Mouse (Mus musculus): ENCODE measurements around the gene Gpr153. TPM values are rescaled to one million over a fixed set of nuclear protein-coding genes. Genes with fewer than 3 reads are reported as not detected.

Gene Gpr153
- polyA plus RNA-seq, 1 experiment from 2014 or later = 0.59 TPM

- no peak overlapping the region for H3K4me3 ChIP-seq (ENCODE audit: low read depth, low read length)
Measured at GRCm38 (mm10) chr4:152315498-152316213, 41.6 kb downstream of the Gpr153 start.

GRCm38 (mm10) chr4:152317631-152318033, 43.6 kb downstream of the Gpr153 start:
- 67% methylated on average over 6 of the region's 6 CpGs for WGBS (ENCODE audit: insufficient replicate concordance)
- H3K4me3 ChIP-seq (ENCODE audit: low read depth, low read length) = no peak overlapping the region

More at GRCm38 (mm10) chr4:152315498-152316213, 41.6 kb downstream of the Gpr153 start:
- 2% methylated on average over 43 of the region's 43 CpGs for WGBS (ENCODE audit: insufficient replicate concordance)
- Histone ChIP-seq H3K27me3 (ENCODE audit: control insufficient read depth, insufficient read depth, low read depth, low read length) (peaks cover 78% of the 10 kb centered on the region), H3K36me3 (ENCODE audit: control insufficient read depth, insufficient read depth) (no peaks in the 10 kb centered on the region), H3K27ac (ENCODE audit: low read length) (no peak overlapping the region), H3K9ac (ENCODE audit: low read depth, low read length) (no peak overlapping the region), H3K4me1 (ENCODE audit: control insufficient read depth, low read depth, low read length) (peaks cover 7% of the 10 kb centered on the region), H3K4me2 (ENCODE audit: low read depth, low read length) (peak overlapping the region; percentile 24; the same call in 1 of the 2 replicates), H3K9me3 (replicated peaks; ENCODE audit: control insufficient read depth, low read length) (no peaks in the 10 kb centered on the region)
- no peak for ATAC-seq (ENCODE audit: low read depth)

DNA sequence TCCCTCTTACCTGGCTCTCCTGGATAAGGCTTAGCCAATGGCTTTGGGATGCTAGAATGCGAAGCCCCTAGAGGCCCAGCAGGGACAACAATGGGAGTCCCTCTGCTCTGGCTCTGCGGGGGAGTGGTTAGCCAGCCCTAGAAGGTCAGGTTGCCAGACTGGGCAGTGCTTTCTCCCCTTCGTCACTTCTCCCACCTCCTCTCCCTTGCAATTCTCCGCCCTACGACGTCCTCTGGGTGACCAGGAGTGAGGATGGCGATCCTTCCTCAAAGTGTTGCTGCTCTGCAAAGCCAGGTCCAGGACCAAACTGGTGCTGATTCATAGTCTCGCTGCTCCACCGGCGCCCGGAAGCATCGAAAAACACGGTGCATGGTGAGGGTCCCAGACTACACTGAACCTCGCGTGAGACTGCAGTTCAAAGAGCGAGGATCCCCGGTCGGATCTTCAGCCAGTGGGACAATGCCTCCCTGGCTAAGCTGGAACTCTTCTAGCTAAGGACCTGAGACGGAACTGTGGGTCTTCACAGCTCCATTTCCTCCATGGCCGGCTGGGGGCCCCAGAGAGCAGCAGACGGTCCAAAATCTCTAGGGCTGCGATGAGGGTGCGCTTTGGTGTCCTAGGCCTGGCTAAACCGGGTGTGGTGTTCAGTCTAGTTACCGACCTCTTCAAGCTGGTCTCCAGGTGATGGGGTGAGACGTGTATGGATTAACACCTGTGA, 44.6 kb downstream of the Gpr153 start, which contains the start of gene Rnf207:
Gene Rnf207, minus strand, starts transcription at position 477 of the 718 bp plus-strand sequence.
- no peak within 1 kb of the TSS; the same call in 1 of the 2 replicates for H3K4me3 ChIP-seq (ENCODE audit: low read depth, low read length)
- H3K27ac ChIP-seq (ENCODE audit: low read length) = no peak within 1 kb of the TSS
- H3K27me3 ChIP-seq (ENCODE audit: control insufficient read depth, insufficient read depth, low read depth, low read length) = peaks cover 50% of the 10 kb centered on the region
- no peaks in the 10 kb centered on the region for H3K36me3 ChIP-seq (ENCODE audit: control insufficient read depth, insufficient read depth)
- H3K9me3 ChIP-seq (replicated peaks; ENCODE audit: control insufficient read depth, low read length) = no peaks in the 10 kb centered on the region
- H3K4me1 ChIP-seq (ENCODE audit: control insufficient read depth, low read depth, low read length) = peaks cover 4% of the 10 kb centered on the region
- WGBS (ENCODE audit: insufficient replicate concordance) = 5% methylated on average over 26 of the region's 26 CpGs
- H3K4me2 ChIP-seq (ENCODE audit: low read depth, low read length) = peak within 1 kb of the TSS; percentile 47
- ATAC-seq (ENCODE audit: low read depth) = no peak
- H3K9ac ChIP-seq (ENCODE audit: low read depth, low read length) = no peak within 1 kb of the TSS

More at GRCm38 (mm10) chr4:152317631-152318033, 43.6 kb downstream of the Gpr153 start:
- Histone ChIP-seq H3K27me3 (ENCODE audit: control insufficient read depth, insufficient read depth, low read depth, low read length) (peaks cover 61% of the 10 kb centered on the region), H3K4me2 (ENCODE audit: low read depth, low read length) (no peak overlapping the region), H3K9ac (ENCODE audit: low read depth, low read length) (no peak overlapping the region), H3K36me3 (ENCODE audit: control insufficient read depth, insufficient read depth) (no peaks in the 10 kb centered on the region), H3K4me1 (ENCODE audit: control insufficient read depth, low read depth, low read length) (peaks cover 7% of the 10 kb centered on the region), H3K9me3 (replicated peaks; ENCODE audit: control insufficient read depth, low read length) (no peaks in the 10 kb centered on the region), H3K27ac (ENCODE audit: low read length) (no peak overlapping the region)
- ATAC-seq (ENCODE audit: low read depth) = no peak

DNA sequence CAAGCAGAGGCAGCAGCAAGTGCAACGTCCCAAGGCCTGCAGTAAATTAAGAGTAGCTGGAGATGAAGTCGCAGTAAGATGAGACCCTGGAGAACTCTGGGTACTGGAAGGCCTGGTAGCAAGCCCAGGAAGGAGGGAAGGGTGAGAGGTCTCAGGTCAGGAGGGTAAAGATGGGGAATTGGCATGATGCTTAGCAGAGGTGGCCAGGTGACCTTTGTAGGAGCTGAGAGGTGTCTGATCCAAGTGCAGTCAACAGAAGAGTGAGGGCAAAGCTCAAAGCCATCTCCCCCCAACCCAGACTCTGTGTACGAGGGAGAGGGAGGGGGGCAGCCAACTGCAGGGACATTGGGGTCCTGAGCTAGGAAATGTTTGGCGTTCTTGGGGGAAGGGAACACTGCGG, 47.4 kb downstream of the Gpr153 start:
- Histone ChIP-seq H3K4me2 (ENCODE audit: low read depth, low read length) (no peak overlapping the region), H3K4me1 (ENCODE audit: control insufficient read depth, low read depth, low read length) (peaks cover 7% of the 10 kb centered on the region), H3K36me3 (ENCODE audit: control insufficient read depth, insufficient read depth) (no peaks in the 10 kb centered on the region), H3K9ac (ENCODE audit: low read depth, low read length) (no peak overlapping the region), H3K27ac (ENCODE audit: low read length) (no peak overlapping the region), H3K27me3 (ENCODE audit: control insufficient read depth, insufficient read depth, low read depth, low read length) (peaks cover 23% of the 10 kb centered on the region), H3K4me3 (ENCODE audit: low read depth, low read length) (no peak overlapping the region), H3K9me3 (replicated peaks; ENCODE audit: control insufficient read depth, low read length) (no peaks in the 10 kb centered on the region)
- WGBS (ENCODE audit: insufficient replicate concordance) = 56% methylated on average over 5 of the region's 5 CpGs
- no peak for ATAC-seq (ENCODE audit: low read depth)

GRCm38 (mm10) chr4:152324641-152325562, 50.9 kb downstream of the Gpr153 start:
- no peak overlapping the region for H3K27ac ChIP-seq (ENCODE audit: low read length)
- peak overlapping the region; percentile 79 for H3K4me2 ChIP-seq (ENCODE audit: low read depth, low read length)
- WGBS (ENCODE audit: insufficient replicate concordance) = 49% methylated on average over 16 of the region's 16 CpGs
- H3K9ac ChIP-seq (ENCODE audit: low read depth, low read length) = peak overlapping the region; percentile 17; the same call in 1 of the 2 replicates
- peaks cover 12% of the 10 kb centered on the region for H3K36me3 ChIP-seq (ENCODE audit: control insufficient read depth, insufficient read depth)
- H3K4me1 ChIP-seq (ENCODE audit: control insufficient read depth, low read depth, low read length) = peaks cover 17% of the 10 kb centered on the region
- ATAC-seq (ENCODE audit: low read depth) = peak; percentile 15
- no peaks in the 10 kb centered on the region for H3K9me3 ChIP-seq (replicated peaks; ENCODE audit: control insufficient read depth, low read length)
- peak overlapping the region; percentile 91 for H3K4me3 ChIP-seq (ENCODE audit: low read depth, low read length)
- no peaks in the 10 kb centered on the region for H3K27me3 ChIP-seq (ENCODE audit: control insufficient read depth, insufficient read depth, low read depth, low read length)

GRCm38 (mm10) chr4:152325574-152326411, 51.8 kb downstream of the Gpr153 start, which contains the start of gene Rpl22:
Gene Rpl22, plus strand, starts transcription at chr4:152325742.
- H3K9ac ChIP-seq (ENCODE audit: low read depth, low read length) = peak within 1 kb of the TSS; percentile 91
- H3K4me1 ChIP-seq (ENCODE audit: control insufficient read depth, low read depth, low read length) = peaks cover 17% of the 10 kb centered on the region
- peak; percentile 97 for ATAC-seq (ENCODE audit: low read depth)
- WGBS (ENCODE audit: insufficient replicate concordance) = under 1% methylated on average over 69 of the region's 70 CpGs
- peak within 1 kb of the TSS; percentile 91 for H3K4me3 ChIP-seq (ENCODE audit: low read depth, low read length)
- H3K27me3 ChIP-seq (ENCODE audit: control insufficient read depth, insufficient read depth, low read depth, low read length) = no peaks in the 10 kb centered on the region
- peak within 1 kb of the TSS; percentile 57; the same call in 1 of the 2 replicates for H3K27ac ChIP-seq (ENCODE audit: low read length)
- peak within 1 kb of the TSS; percentile 79 for H3K4me2 ChIP-seq (ENCODE audit: low read depth, low read length)
- no peaks in the 10 kb centered on the region for H3K9me3 ChIP-seq (replicated peaks; ENCODE audit: control insufficient read depth, low read length)
- peaks cover 21% of the 10 kb centered on the region for H3K36me3 ChIP-seq (ENCODE audit: control insufficient read depth, insufficient read depth)

DNA sequence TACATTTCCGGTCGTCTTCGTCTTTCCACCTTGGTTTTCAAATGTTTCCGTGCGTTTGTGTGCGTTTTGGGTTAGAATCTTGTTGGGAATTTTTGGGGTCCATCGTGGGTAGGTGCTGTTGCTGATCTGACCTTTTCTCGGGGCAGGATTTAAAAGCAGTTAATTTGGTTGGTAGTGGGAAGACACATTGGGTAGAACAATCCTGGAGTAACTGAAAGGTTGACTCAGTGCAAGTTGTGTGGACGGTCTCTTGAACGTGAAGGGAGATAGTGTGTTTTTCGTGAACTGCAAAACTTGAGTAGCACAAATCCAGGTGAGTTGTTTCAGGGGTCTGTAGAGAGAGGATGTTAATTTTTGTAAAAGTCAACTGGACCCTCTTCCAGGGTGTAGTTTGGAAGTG, 52.5 kb downstream of the Gpr153 start:
- Histone ChIP-seq H3K9me3 (replicated peaks; ENCODE audit: control insufficient read depth, low read length) (no peaks in the 10 kb centered on the region), H3K27me3 (ENCODE audit: control insufficient read depth, insufficient read depth, low read depth, low read length) (no peaks in the 10 kb centered on the region), H3K27ac (ENCODE audit: low read length) (peak overlapping the region; percentile 57; the same call in 1 of the 2 replicates), H3K4me1 (ENCODE audit: control insufficient read depth, low read depth, low read length) (peaks cover 17% of the 10 kb centered on the region), H3K9ac (ENCODE audit: low read depth, low read length) (peak overlapping the region; percentile 91), H3K36me3 (ENCODE audit: control insufficient read depth, insufficient read depth) (peaks cover 28% of the 10 kb centered on the region), H3K4me2 (ENCODE audit: low read depth, low read length) (peak overlapping the region; percentile 79), H3K4me3 (ENCODE audit: low read depth, low read length) (peak overlapping the region; percentile 91)
- ATAC-seq (ENCODE audit: low read depth) = no peak
- WGBS (ENCODE audit: insufficient replicate concordance) = 1% methylated on average over 11 of the region's 11 CpGs

DNA sequence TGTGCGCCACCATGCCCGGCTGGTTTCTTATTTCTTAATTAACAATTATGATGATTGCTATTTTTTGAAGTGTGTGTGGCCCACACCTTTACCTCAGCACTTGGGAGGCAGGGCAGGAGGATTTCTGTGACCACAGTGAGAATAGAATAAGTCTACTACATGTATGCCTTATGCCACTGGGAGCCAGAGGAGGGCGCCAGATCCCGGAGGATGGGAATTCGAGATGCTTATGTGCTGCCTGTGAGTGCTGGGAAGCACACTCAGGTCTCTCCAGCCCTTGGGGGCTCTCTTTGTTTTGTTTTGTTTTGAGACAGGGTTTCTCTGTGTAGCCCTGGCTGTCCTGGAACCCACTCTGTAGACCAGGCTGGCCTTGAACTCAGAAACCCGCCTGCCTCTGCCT, 54.7 kb downstream of the Gpr153 start:
- peaks cover 47% of the 10 kb centered on the region for H3K36me3 ChIP-seq (ENCODE audit: control insufficient read depth, insufficient read depth)
- H3K9ac ChIP-seq (ENCODE audit: low read depth, low read length) = no peak overlapping the region
- ATAC-seq (ENCODE audit: low read depth) = no peak
- H3K27ac ChIP-seq (ENCODE audit: low read length) = no peak overlapping the region
- no peaks in the 10 kb centered on the region for H3K9me3 ChIP-seq (replicated peaks; ENCODE audit: control insufficient read depth, low read length)
- peaks cover 17% of the 10 kb centered on the region for H3K4me1 ChIP-seq (ENCODE audit: control insufficient read depth, low read depth, low read length)
- no peaks in the 10 kb centered on the region for H3K27me3 ChIP-seq (ENCODE audit: control insufficient read depth, insufficient read depth, low read depth, low read length)
- WGBS (ENCODE audit: insufficient replicate concordance) = 70% methylated on average over 6 of the region's 6 CpGs
- no peak overlapping the region for H3K4me3 ChIP-seq (ENCODE audit: low read depth, low read length)
- no peak overlapping the region for H3K4me2 ChIP-seq (ENCODE audit: low read depth, low read length)

Measured in liver, embryonic 16.5 days (tissue).